8 mouse cellular contexts compared by ENCODE assay signal in genomic region chr2:15040326-15040725, GRCm38 (mm10). TPM values are rescaled to one million over a fixed set of nuclear protein-coding genes. Genes with fewer than 3 reads are reported as not detected.
DNase-seq lines count a peak whose midpoint lies in the region; ATAC-seq and TF ChIP-seq lines count a peak whose summit lies in the region.
"Had no signal": no experiment of that assay in that cellular context is flagged by ENCODE, and none has a peak within 500 bp of the region (broad histone marks: within the 10 kb centered on the region; RNA-seq: fewer than 3 reads in every experiment).

No protein-coding gene starts in this region.

- no peaks in the 10 kb centered on the region for H3K27me3 ChIP-seq in G1E (ENCODE audit: insufficient read depth, low read length)
- H3K27me3 ChIP-seq: neural tube, embryonic 13.5 days had no signal

- H3K4me3 ChIP-seq in G1E (ENCODE audit: low read depth, low read length): no peak overlapping the region
- H3K4me3 ChIP-seq in cortical plate, adult 2 months (ENCODE audit: insufficient read depth, low read length): no peak overlapping the region
- H3K4me3 ChIP-seq: neural tube, embryonic 13.5 days had no signal

- peaks cover 61% of the 10 kb centered on the region for H3K36me3 ChIP-seq in G1E (replicated peaks)

- ATAC-seq in G1E (ENCODE audit: extremely low read depth, insufficient number of reproducible peaks, low FRiP score, poor library complexity, severe bottlenecking): no peak
- ATAC-seq in erythroblast, adult 5-6 weeks (replicated peaks; ENCODE audit: low FRiP score, poor library complexity, severe bottlenecking): no peak

- 0 out of 2 replicates have a peak, but pooled peaks cover 2% of the 10 kb centered on the region for H3K4me1 ChIP-seq in G1E (ENCODE audit: insufficient read depth, low read depth, low read length)
- H3K4me1 ChIP-seq in cortical plate, adult 2 months (ENCODE audit: control insufficient read depth, insufficient read depth, low read length): no peaks in the 10 kb centered on the region
- H3K4me1 ChIP-seq: neural tube, embryonic 13.5 days had no signal

- H3K27ac ChIP-seq in cortical plate, adult 2 months (ENCODE audit: insufficient read depth, low read length): no peak overlapping the region
- H3K27ac ChIP-seq: neural tube, embryonic 13.5 days had no signal

- no peak for TF ChIP-seq POLR2A in cortical plate, adult 2 months (IDR thresholded peaks at IDR 0.05; ENCODE audit: extremely low read depth, insufficient read depth, low read length)

- peak; percentile 30 for DNase-seq in layer of hippocampus, postnatal 10 days (ENCODE audit: low spot score in 2 of 2)
- DNase-seq in layer of hippocampus, adult 8-10 months (ENCODE audit: low spot score in 2 of 2): no peak
- no peak for DNase-seq in G1E (ENCODE audit: low spot score)
- DNase-seq in retina, postnatal 1 day: peak; percentile 41
- no peak for DNase-seq in cerebellum, postnatal 25 days

- TF ChIP-seq CTCF in G1E (IDR thresholded peaks at IDR 0.05; ENCODE audit: low read depth, low read length): 0 out of 2 replicates have a peak, but pooled peaks have one; percentile 16
- peak; percentile 30; the same call in 1 of the 2 replicates for TF ChIP-seq CTCF in cortical plate, adult 2 months (IDR thresholded peaks at IDR 0.05; ENCODE audit: extremely low read depth, insufficient read depth, low read length)

- H3K9me3 ChIP-seq in G1E (replicated peaks): no peaks in the 10 kb centered on the region
- H3K9me3 ChIP-seq: neural tube, embryonic 13.5 days had no signal

RNA-seq across cellular contexts. Expression of gene Arl5b, which starts 8.9 kb away (rescaled TPM):
- total RNA-seq in layer of hippocampus, postnatal 10 days (2021): 10 to 100 TPM; 44.3 to 50.4 TPM
- 10 to 100 TPM; 24.2 to 30.3 (median 26.9) TPM for total RNA-seq in layer of hippocampus, adult 8-10 months (2022)
- total RNA-seq in G1E (2014; fragmentation: Nextera tagmentation) (20.9 and 28.3 TPM in 2 replicates), G1E (2017) (23.8 and 29.7 TPM in 2 replicates)
- polyA plus RNA-seq in G1E (2012): 4.3 and 4.4 TPM in 2 replicates
- polyA plus RNA-seq in cortical plate, adult 2 months (2012; rRNA removed): 21.0 and 24.4 TPM in 2 replicates
- 3.1 and 7.7 TPM in 2 replicates for total RNA-seq in erythroblast, adult 5-6 weeks (2015; ENCODE audit: low replicate concordance)
- total RNA-seq in erythroblast, adult 5-6 weeks (2017; ENCODE audit: low replicate concordance): 2.2 and 4.4 TPM in 2 replicates

RNA-seq across cellular contexts. Expression of gene Nsun6, which starts 14.5 kb away (rescaled TPM):
- 10 to 100 TPM; 10.6 to 15.7 TPM for total RNA-seq in layer of hippocampus, postnatal 10 days (2021)
- total RNA-seq in layer of hippocampus, adult 8-10 months (2022): 1 to 10 TPM; 8.1 to 9.7 (median 9.0) TPM
- total RNA-seq in G1E (2014; fragmentation: Nextera tagmentation) (15.4 and 18.1 TPM in 2 replicates), G1E (2017) (9.6 and 11.5 TPM in 2 replicates)
- 0.22 and 0.41 TPM in 2 replicates for polyA plus RNA-seq in G1E (2012)
- 5.0 and 6.1 TPM in 2 replicates for polyA plus RNA-seq in cortical plate, adult 2 months (2012; rRNA removed)
- 5.0 and 6.7 TPM in 2 replicates for total RNA-seq in erythroblast, adult 5-6 weeks (2015; ENCODE audit: low replicate concordance)
- 2.1 and 3.7 TPM in 2 replicates for total RNA-seq in erythroblast, adult 5-6 weeks (2017; ENCODE audit: low replicate concordance)

Comparison
In these comparisons a context has a peak if more than half of its experiments do, and no peak if none do; other contexts are left out.
1. DNase-seq: peak in layer of hippocampus, postnatal 10 days (2 of 2) and retina, postnatal 1 day (single experiment); none in layer of hippocampus, adult 8-10 months (0 of 2), G1E (single experiment) and cerebellum, postnatal 25 days (0 of 2).